Mouse (Mus musculus) liver, embryonic 15.5 days (tissue): ENCODE measurements around the gene Stk25. TPM values are rescaled to one million over a fixed set of nuclear protein-coding genes. Genes with fewer than 3 reads are reported as not detected.

Experiments used
- ATAC-seq: fragments of 200-750 bp; cut with Nextera tagmentation; 2 replicates; pipeline ENCODE4 v1.8.0; 2017; ENCODE audit warnings: moderate number of reproducible peaks, mild to moderate bottlenecking, moderate library complexity; ENCODE audit not compliant: insufficient read depth
- H3K27ac ChIP-seq: fragments of 300-500 bp; sonication (generic); replicated peaks from 2 replicates; pipeline ENCODE4 v1.5.1; 2015; ENCODE audit warnings: mild to moderate bottlenecking, inconsistent platforms
- H3K27me3 ChIP-seq: fragments of 300-500 bp; sonication (generic); 2 replicates; pipeline ENCODE4 v1.6.1; 2015; ENCODE audit warnings: mild to moderate bottlenecking, inconsistent platforms
- H3K36me3 ChIP-seq: fragments of 300-500 bp; sonication (generic); replicated peaks from 2 replicates; pipeline ENCODE4 v1.6.1; 2015; ENCODE audit warnings: moderate library complexity, mild to moderate bottlenecking, inconsistent platforms
- H3K4me1 ChIP-seq: fragments of 300-500 bp; sonication (generic); replicated peaks from 2 replicates; pipeline ENCODE4 v1.6.1; 2015; ENCODE audit warnings: inconsistent platforms
- H3K4me2 ChIP-seq: fragments of 300-500 bp; sonication (generic); 2 replicates; pipeline ENCODE4 v1.6.1; 2015; ENCODE audit warnings: moderate library complexity, mild to moderate bottlenecking, inconsistent platforms
- H3K4me3 ChIP-seq: fragments of 300-500 bp; sonication (generic); replicated peaks from 2 replicates; pipeline ENCODE4 v1.5.1; 2015; ENCODE audit warnings: mild to moderate bottlenecking, inconsistent platforms
- H3K9ac ChIP-seq: fragments of 300-500 bp; sonication (generic); 2 replicates; pipeline ENCODE4 v1.6.1; 2015; ENCODE audit warnings: moderate library complexity, mild to moderate bottlenecking, inconsistent platforms
- H3K9me3 ChIP-seq: fragments of 300-500 bp; sonication (generic); replicated peaks from 2 replicates; pipeline ENCODE4 v1.6.1; 2016; ENCODE audit warnings: inconsistent platforms
- WGBS: fragments of 180-500 bp; shearing (Covaris S2); methylation state at CpG from one replicate; pipeline ENCODE4 v1.1.7; 2015; ENCODE audit warnings: mixed read lengths; ENCODE audit not compliant: insufficient replicate concordance; 5-methylcytosine and 5-hydroxymethylcytosine counted together
- polyA plus RNA-seq: library from polyadenylated mRNA; unstranded; fragments of >200 nt; fragmentation: Nextera tagmentation; extraction: Ambion mirVana; gene quantifications from 2 replicates; pipeline ENCODE4 v1.2.1, GENCODE M21; 2015

Gene Stk25
- polyA plus RNA-seq, 1 experiment from 2014 or later, result 44.7 TPM

DNA sequence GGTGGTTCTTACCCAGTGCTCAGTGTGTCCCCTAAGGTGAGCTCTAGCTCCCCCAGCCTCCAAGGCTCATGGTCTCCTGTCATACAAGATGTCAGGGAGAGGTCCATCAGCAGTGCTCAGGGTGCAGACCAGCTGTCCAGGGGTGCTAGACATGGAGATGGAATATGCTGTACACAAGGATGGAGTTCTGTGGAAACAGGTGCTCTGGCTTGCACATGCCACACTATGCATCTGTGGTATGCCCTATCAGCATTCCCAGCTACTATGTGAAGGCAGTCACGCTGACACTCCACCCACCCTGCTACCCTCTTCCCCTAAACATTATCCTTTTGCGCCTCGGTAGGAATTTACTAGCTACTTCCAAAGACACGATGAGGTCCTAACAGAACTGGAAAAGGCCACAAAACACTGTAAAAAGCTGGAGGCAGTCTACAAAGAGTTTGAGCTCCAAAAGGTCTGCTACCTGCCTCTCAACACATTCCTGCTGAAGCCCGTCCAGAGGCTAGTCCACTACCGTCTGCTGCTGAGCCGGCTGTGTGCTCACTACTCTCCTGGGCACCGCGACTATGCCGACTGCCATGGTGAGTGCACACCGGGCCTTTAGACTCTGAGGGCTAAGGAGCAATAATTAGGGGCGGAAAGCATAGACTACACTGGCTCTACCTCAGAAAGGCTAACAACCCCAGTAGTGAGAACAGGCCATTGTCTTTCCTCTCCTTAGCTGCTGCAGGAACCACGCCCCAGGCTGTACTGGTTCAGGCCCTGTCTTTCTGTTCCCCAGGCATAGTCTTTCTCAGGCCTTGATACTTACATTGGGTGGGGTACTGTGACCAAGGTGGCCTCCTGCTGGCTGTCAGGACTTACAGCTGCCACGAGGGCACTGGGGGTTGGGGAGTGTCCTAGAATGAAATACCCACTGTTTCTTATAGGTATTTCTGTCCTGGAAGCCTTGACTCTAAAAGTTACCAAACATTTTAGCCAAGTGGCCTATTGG is 51.1 kb downstream of the Stk25 start:
- Histone ChIP-seq H3K4me3 (no peak overlapping the region), H3K9me3 (no peaks in the 10 kb centered on the region), H3K4me1 (no peaks in the 10 kb centered on the region), H3K9ac (no peak overlapping the region), H3K4me2 (no peak overlapping the region), H3K27ac (no peak overlapping the region), H3K27me3 (no peaks in the 10 kb centered on the region), H3K36me3 (no peaks in the 10 kb centered on the region)
- no peak for ATAC-seq
- 68% methylated on average over 14 of the region's 14 CpGs for WGBS

DNA sequence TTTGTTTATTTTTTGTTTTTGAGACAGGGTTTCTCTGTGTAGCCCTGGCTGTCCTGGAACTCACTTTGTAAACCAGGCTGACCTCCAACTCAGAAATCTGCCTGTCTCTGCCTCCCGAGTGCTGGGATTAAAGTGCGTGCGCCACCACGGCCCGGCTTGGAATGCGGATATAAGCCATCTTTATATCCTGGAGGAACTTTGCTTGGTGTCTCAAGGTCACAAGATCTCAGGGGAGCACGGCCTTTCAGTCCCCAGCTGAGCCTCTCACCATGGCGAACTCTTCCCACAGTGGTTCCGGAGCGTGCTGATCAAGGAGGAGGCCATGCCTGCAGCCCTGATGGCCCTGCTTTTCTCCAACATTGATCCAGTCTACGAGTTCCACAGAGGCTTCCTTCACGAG is 54.5 kb downstream of the Stk25 start:
- ATAC-seq, result no peak
- no peaks in the 10 kb centered on the region for H3K9me3 ChIP-seq
- H3K36me3 ChIP-seq, result no peaks in the 10 kb centered on the region
- H3K27me3 ChIP-seq, result no peaks in the 10 kb centered on the region
- H3K4me3 ChIP-seq, result no peak overlapping the region
- H3K27ac ChIP-seq, result no peak overlapping the region
- no peaks in the 10 kb centered on the region for H3K4me1 ChIP-seq
- 78% methylated on average over 12 of the region's 12 CpGs for WGBS
- no peak overlapping the region for H3K9ac ChIP-seq
- no peak overlapping the region for H3K4me2 ChIP-seq

DNA sequence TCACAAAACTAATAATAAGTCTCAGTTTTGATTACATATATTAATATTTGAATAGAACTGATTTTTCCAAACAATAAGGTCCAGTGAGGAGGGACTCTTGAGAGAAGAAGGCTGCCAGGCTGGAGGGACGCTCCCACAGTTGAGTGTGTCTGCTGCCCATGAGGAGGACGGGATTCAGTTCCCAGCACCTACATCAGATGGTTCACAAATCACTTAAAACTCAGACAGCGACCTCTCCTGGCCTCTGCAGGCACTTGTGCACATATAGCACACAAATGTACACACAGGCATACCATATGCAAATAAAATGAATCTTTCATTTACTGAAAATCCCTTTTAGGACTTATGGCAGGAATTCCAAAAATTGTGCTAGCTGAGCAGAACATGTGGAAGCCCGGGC is 55.5 kb downstream of the Stk25 start:
- Histone ChIP-seq H3K27me3 (no peaks in the 10 kb centered on the region), H3K9me3 (no peaks in the 10 kb centered on the region), H3K4me1 (no peaks in the 10 kb centered on the region), H3K4me3 (no peak overlapping the region), H3K4me2 (no peak overlapping the region), H3K9ac (no peak overlapping the region), H3K27ac (no peak overlapping the region), H3K36me3 (no peaks in the 10 kb centered on the region)
- ATAC-seq, result no peak
- WGBS, result 46% methylated on average over 4 of the region's 4 CpGs

DNA sequence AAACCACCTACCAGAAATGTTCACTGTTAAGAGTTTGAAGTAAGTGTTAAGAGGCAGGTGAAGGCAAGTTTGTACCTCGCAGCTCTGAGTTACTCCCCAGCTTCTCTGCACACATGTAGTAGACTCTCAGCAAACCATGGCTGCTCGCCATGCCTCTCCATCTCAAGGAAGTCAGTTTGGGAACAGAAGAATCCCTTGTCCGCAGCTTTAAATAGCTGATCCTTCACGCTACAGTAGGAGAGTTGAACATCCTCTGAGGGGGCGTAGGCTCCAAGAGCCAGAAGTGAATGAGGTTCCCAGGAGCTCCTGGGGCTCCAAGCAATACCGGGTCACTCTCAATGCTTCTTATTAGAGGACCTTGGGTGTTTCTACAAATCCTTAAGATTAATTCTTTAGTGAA is 62.5 kb downstream of the Stk25 start:
- H3K27me3 ChIP-seq, result no peaks in the 10 kb centered on the region
- 65% methylated on average over 6 of the region's 6 CpGs for WGBS
- no peak overlapping the region for H3K4me2 ChIP-seq
- no peak for ATAC-seq
- H3K9me3 ChIP-seq, result no peaks in the 10 kb centered on the region
- no peak overlapping the region for H3K27ac ChIP-seq
- H3K36me3 ChIP-seq, result no peaks in the 10 kb centered on the region
- no peaks in the 10 kb centered on the region for H3K4me1 ChIP-seq
- H3K9ac ChIP-seq, result no peak overlapping the region
- no peak overlapping the region for H3K4me3 ChIP-seq

DNA sequence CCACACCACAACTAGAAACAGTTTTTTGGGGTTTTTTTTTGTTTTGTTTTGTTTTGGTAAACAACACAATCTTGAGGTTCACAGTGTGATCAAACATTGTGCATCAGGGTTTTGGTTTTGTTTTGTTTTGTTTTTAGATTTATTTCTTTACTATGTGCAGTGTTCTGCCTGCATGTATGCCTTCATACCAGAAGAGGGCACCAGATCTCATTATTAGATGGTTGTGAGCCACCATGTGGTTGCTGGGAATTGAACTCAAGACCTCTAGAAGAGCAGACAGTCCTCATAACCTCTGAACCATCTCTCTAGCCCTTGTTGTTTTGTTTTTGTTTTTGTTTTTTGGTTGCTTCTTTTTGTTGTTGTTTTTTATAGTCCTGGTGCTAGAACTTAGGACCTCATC is 64.5 kb downstream of the Stk25 start:
- Histone ChIP-seq H3K9ac (no peak overlapping the region), H3K36me3 (no peaks in the 10 kb centered on the region), H3K4me2 (no peak overlapping the region), H3K9me3 (no peaks in the 10 kb centered on the region), H3K27ac (no peak overlapping the region), H3K4me1 (no peaks in the 10 kb centered on the region), H3K4me3 (no peak overlapping the region), H3K27me3 (no peaks in the 10 kb centered on the region)
- no peak for ATAC-seq

DNA sequence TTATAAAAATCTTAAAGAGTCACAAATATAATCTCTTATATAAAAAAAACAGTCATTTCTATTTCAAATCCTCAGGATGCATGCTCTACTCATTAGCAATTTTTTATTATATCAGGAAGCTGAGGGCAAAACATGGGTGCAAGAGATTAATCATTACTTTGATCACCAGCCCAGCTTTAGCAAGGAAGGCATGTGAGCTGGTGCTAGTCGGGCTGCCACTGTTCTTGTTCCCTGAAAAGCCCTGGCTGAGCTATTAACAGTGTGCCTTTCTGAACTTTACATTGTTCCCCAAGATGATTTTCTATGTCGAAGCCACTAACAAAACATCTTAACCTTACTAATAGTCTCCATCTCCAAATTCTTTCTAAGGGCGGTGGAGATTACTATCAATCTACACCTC is 70.1 kb downstream of the Stk25 start:
- 64% methylated on average over 3 of the region's 3 CpGs for WGBS

DNA sequence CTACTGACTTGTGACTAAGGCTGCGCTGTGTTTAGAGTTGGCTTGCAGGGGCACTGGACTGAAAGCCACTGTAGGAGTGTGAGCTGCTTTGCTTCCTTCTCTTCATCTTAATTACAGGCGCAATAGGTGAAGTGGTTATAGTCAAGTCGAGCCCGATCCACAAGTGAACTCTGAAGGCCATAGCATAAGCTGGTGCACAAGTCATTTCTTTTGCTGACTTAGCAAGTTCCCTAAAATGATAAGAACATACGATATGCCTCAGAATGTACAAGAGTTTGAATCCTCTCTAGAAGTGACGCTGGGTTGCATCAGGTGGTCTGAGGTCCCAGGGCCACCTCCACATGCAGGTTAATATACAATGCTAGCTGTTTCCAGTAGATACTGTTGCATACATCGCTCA is 76.9 kb downstream of the Stk25 start:
- ATAC-seq, result no peak
- H3K36me3 ChIP-seq, result no peaks in the 10 kb centered on the region
- H3K4me3 ChIP-seq, result no peak overlapping the region
- no peak overlapping the region for H3K27ac ChIP-seq
- H3K4me2 ChIP-seq, result no peak overlapping the region
- 75% methylated on average over 7 of the region's 7 CpGs for WGBS
- H3K9me3 ChIP-seq, result no peaks in the 10 kb centered on the region
- H3K9ac ChIP-seq, result no peak overlapping the region
- no peaks in the 10 kb centered on the region for H3K4me1 ChIP-seq
- no peaks in the 10 kb centered on the region for H3K27me3 ChIP-seq

More for the DNA sequence above, 70.1 kb downstream of the Stk25 start:
- H3K4me1 ChIP-seq, result no peaks in the 10 kb centered on the region
- ATAC-seq, result no peak
- no peaks in the 10 kb centered on the region for H3K9me3 ChIP-seq
- H3K4me3 ChIP-seq, result no peak overlapping the region
- no peak overlapping the region for H3K4me2 ChIP-seq
- H3K9ac ChIP-seq, result no peak overlapping the region
- H3K27ac ChIP-seq, result no peak overlapping the region
- H3K36me3 ChIP-seq, result no peaks in the 10 kb centered on the region
- H3K27me3 ChIP-seq, result no peaks in the 10 kb centered on the region

DNA sequence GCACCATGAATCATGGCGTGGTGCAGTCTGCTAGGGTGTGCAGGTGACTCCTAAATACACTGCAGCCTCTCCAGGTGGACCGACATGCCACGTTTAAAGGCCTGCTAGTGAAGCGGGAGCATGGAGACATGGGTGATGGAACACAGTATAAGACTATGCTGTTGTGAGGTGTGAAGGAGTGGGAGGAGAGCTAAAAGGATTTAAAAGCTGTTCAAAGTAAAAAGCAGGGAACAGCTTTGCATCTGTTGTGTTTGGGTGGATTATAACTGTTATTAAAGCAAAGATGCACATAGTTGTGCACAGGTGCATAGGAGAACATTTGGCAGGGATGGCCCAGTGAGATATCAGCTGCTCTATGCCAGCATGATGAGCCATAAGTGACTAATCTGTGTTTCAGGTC is 80.6 kb downstream of the Stk25 start:
- H3K4me2 ChIP-seq, result no peak overlapping the region
- no peaks in the 10 kb centered on the region for H3K27me3 ChIP-seq
- H3K4me1 ChIP-seq, result no peaks in the 10 kb centered on the region
- no peak for ATAC-seq
- H3K27ac ChIP-seq, result no peak overlapping the region
- H3K9ac ChIP-seq, result no peak overlapping the region
- no peaks in the 10 kb centered on the region for H3K36me3 ChIP-seq
- no peak overlapping the region for H3K4me3 ChIP-seq
- H3K9me3 ChIP-seq, result no peaks in the 10 kb centered on the region
- WGBS, result 63% methylated on average over 4 of the region's 4 CpGs

DNA sequence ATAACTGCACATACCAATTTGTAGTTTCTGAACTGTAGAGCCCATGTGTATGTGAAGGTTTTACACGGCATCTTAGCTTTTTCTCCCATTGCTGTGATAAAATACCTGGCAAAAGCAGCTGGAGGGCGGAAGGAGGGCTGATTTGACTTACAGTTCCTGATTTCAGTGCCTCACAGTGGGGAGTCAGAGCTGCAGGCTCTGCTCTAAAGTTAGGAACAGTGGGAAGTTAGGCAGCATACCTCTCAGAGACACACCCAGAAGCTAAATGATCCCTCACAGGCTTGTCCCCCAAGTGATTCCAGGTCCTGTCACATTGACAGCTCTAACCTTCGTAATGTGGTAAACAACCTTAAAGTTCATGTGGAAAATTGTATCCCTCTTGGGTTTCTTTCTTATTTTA is 81.4 kb downstream of the Stk25 start:
- 66% methylated on average over 3 of the region's 3 CpGs for WGBS
- no peak for ATAC-seq
- H3K9me3 ChIP-seq, result no peaks in the 10 kb centered on the region
- no peak overlapping the region for H3K4me3 ChIP-seq
- no peak overlapping the region for H3K27ac ChIP-seq
- H3K27me3 ChIP-seq, result no peaks in the 10 kb centered on the region
- H3K9ac ChIP-seq, result no peak overlapping the region
- H3K36me3 ChIP-seq, result no peaks in the 10 kb centered on the region
- no peak overlapping the region for H3K4me2 ChIP-seq
- H3K4me1 ChIP-seq, result no peaks in the 10 kb centered on the region

Other genes starting within 250 kb of the Stk25 start
- gene Hdlbp, start 179.8 kb downstream of the Stk25 start, polyA plus RNA-seq, result 69.2 and 73.6 TPM in 2 replicates
- 1.2 and 1.6 TPM in 2 replicates for gene Farp2, start 146.6 kb downstream of the Stk25 start, polyA plus RNA-seq
- 3.7 and 4.9 TPM in 2 replicates for gene Bok, start 27.0 kb upstream of the Stk25 start, polyA plus RNA-seq
- 57.2 and 59.9 TPM in 2 replicates for gene Atg4b, start 92.8 kb upstream of the Stk25 start, polyA plus RNA-seq
- gene Thap4, start 96.2 kb upstream of the Stk25 start, polyA plus RNA-seq, result 10.9 and 12.3 TPM in 2 replicates
- 110 and 114 TPM in 2 replicates for gene Dtymk, start 143.3 kb upstream of the Stk25 start, polyA plus RNA-seq
- 9.4 TPM in 2 replicates for gene Ing5, start 145.3 kb upstream of the Stk25 start, polyA plus RNA-seq
- 5.7 and 5.9 TPM in 2 replicates for gene D2hgdh, start 166.2 kb upstream of the Stk25 start, polyA plus RNA-seq
- gene Gal3st2, start 202.6 kb upstream of the Stk25 start, polyA plus RNA-seq, result not detected in 2 replicates